Mouse (Mus musculus) heart, embryonic 11.5 days (tissue): ENCODE measurements around the gene Olfr1410. TPM values are rescaled to one million over a fixed set of nuclear protein-coding genes. Genes with fewer than 3 reads are reported as not detected.

ENCODE experiments used
- ATAC-seq: fragments of 200-750 bp; cut with Nextera tagmentation; replicated peaks from 2 replicates; pipeline ENCODE4 v1.8.0; 2017; ENCODE audit warnings: moderate library complexity; ENCODE audit not compliant: insufficient number of reproducible peaks, low FRiP score, low TSS enrichment
- H3K27ac ChIP-seq: fragments of 300-500 bp; sonication (generic); 2 replicates; pipeline ENCODE4 v1.5.1; 2014; ENCODE audit warnings: mild to moderate bottlenecking, low read depth, low read length
- H3K27me3 ChIP-seq: fragments of 300-500 bp; sonication (generic); 2 replicates; pipeline ENCODE4 v1.6.1; 2014; ENCODE audit warnings: mild to moderate bottlenecking, low read length, mixed read lengths; ENCODE audit not compliant: control insufficient read depth, insufficient read depth
- H3K36me3 ChIP-seq: fragments of 300-500 bp; sonication (generic); 2 replicates; pipeline ENCODE4 v1.6.1; 2014; ENCODE audit warnings: mild to moderate bottlenecking, low read length, moderate library complexity, mixed read lengths; ENCODE audit not compliant: control insufficient read depth, insufficient read depth
- H3K4me1 ChIP-seq: fragments of 300-500 bp; sonication (generic); 2 replicates; pipeline ENCODE4 v1.6.1; 2014; ENCODE audit warnings: low read length; ENCODE audit not compliant: control insufficient read depth, insufficient read depth
- H3K4me2 ChIP-seq: fragments of 300-500 bp; sonication (generic); 2 replicates; pipeline ENCODE4 v1.6.1; 2014; ENCODE audit warnings: mild to moderate bottlenecking, moderate library complexity
- H3K4me3 ChIP-seq: fragments of 300-500 bp; sonication (generic); 2 replicates; pipeline ENCODE4 v1.5.1; 2014; ENCODE audit warnings: low read depth, low read length
- H3K9ac ChIP-seq: fragments of 300-500 bp; sonication (generic); 2 replicates; pipeline ENCODE4 v1.6.1; 2014; ENCODE audit warnings: mild to moderate bottlenecking, low read depth, low read length, moderate library complexity
- H3K9me3 ChIP-seq: fragments of 300-500 bp; sonication (generic); replicated peaks from 2 replicates; pipeline ENCODE4 v1.6.1; 2016; ENCODE audit warnings: low read length; ENCODE audit not compliant: control insufficient read depth
- WGBS: fragments of 180-500 bp; shearing (Covaris S2); extraction: QIAGEN DNeasy Blood & Tissue Kit; methylation state at CpG from one replicate; pipeline ENCODE4 v1.1.7; 2014; ENCODE audit not compliant: insufficient replicate concordance; 5-methylcytosine and 5-hydroxymethylcytosine counted together
- polyA plus RNA-seq: library from polyadenylated mRNA; unstranded; fragments of >200 nt; fragmentation: Nextera tagmentation; extraction: Ambion mirVana; gene quantifications from 2 replicates; pipeline ENCODE4 v1.2.1, GENCODE M21; 2014

The Olfr1410 gene
- polyA plus RNA-seq, 1 experiment from 2014 or later: not detected

DNA sequence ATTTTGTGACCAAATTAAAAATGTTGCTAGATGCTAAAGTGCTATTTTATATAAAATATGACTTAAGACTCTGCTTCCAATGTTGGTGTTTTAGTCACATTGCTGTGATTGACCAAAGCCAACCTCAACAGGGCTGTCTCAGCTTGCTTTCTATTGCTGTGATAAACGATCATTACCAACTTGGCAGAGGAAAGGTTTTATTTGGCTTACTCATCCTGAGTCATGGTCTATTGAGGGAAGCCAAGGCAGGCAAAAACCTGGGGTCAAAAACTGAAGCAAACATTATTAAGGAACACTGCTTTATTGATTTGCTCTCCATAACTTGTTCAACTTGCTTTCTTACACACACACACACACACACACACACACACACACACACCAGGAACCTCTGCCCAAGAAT is 10.5 kb downstream of the Olfr1410 start:
- WGBS: 71% methylated on average over 1 of the region's 1 CpGs
- H3K9ac ChIP-seq: no peak overlapping the region
- no peak overlapping the region for H3K4me2 ChIP-seq
- H3K9me3 ChIP-seq: no peaks in the 10 kb centered on the region
- H3K27me3 ChIP-seq: peaks cover 2% of the 10 kb centered on the region; the same call in 1 of the 2 replicates
- H3K4me3 ChIP-seq: no peak overlapping the region
- H3K27ac ChIP-seq: no peak overlapping the region
- no peaks in the 10 kb centered on the region for H3K36me3 ChIP-seq
- ATAC-seq: no peak
- no peaks in the 10 kb centered on the region for H3K4me1 ChIP-seq

- H3K4me3 ChIP-seq: no peak within 1 kb of the TSS
- H3K4me2 ChIP-seq: no peak within 1 kb of the TSS
- no peaks in the 10 kb centered on the region for H3K27me3 ChIP-seq
- H3K27ac ChIP-seq: no peak within 1 kb of the TSS
- no peaks in the 10 kb centered on the region for H3K36me3 ChIP-seq
- no peak within 1 kb of the TSS for H3K9ac ChIP-seq
- no peak for ATAC-seq
- no peaks in the 10 kb centered on the region for H3K9me3 ChIP-seq
- 63% methylated on average over 2 of the region's 2 CpGs for WGBS
- no peaks in the 10 kb centered on the region for H3K4me1 ChIP-seq
Measured at GRCm38 (mm10) chr1:92617488-92617887, 11.9 kb downstream of the Olfr1410 start, which contains the start of gene Olfr12. TSS of gene Olfr12 (plus strand) at chr1:92617788.

GRCm38 (mm10) chr1:92618360-92618759 is 12.8 kb downstream of the Olfr1410 start:
- no peaks in the 10 kb centered on the region for H3K4me1 ChIP-seq
- H3K9me3 ChIP-seq: no peaks in the 10 kb centered on the region
- H3K9ac ChIP-seq: no peak overlapping the region
- no peak overlapping the region for H3K4me2 ChIP-seq
- H3K4me3 ChIP-seq: no peak overlapping the region
- no peaks in the 10 kb centered on the region for H3K36me3 ChIP-seq
- WGBS: 52% methylated on average over 4 of the region's 4 CpGs
- no peaks in the 10 kb centered on the region for H3K27me3 ChIP-seq
- H3K27ac ChIP-seq: no peak overlapping the region
- no peak for ATAC-seq

GRCm38 (mm10) chr1:92628227-92628626 is 22.6 kb downstream of the Olfr1410 start:
- no peaks in the 10 kb centered on the region for H3K27me3 ChIP-seq
- no peaks in the 10 kb centered on the region for H3K9me3 ChIP-seq
- WGBS: 62% methylated on average over 4 of the region's 4 CpGs
- no peak overlapping the region for H3K9ac ChIP-seq
- H3K4me3 ChIP-seq: no peak overlapping the region
- no peak overlapping the region for H3K27ac ChIP-seq
- ATAC-seq: no peak
- H3K4me1 ChIP-seq: no peaks in the 10 kb centered on the region
- no peak overlapping the region for H3K4me2 ChIP-seq
- H3K36me3 ChIP-seq: no peaks in the 10 kb centered on the region

DNA sequence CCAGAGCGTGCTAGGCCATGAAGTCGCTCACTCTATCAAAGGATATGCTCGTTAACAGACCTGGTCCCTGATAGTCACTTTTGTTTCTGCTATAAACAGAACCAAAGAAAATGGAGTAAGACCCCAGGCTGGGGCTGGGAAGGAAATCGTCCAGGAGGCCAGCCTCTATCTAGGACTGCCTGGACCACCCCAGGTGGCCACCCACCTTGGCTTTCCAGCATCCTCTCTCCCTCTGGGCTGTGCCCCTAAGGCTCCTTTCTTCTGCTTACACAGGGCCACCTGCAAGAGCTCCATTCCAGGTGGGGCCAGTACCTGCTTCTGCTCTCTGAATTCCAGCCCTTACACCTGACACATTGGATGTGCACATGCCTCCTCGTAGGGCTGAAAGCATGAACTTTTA is 26.6 kb downstream of the Olfr1410 start:
- Histone ChIP-seq H3K4me2 (no peak overlapping the region), H3K27me3 (no peaks in the 10 kb centered on the region), H3K36me3 (peaks cover 3% of the 10 kb centered on the region), H3K4me3 (no peak overlapping the region), H3K9ac (no peak overlapping the region), H3K27ac (no peak overlapping the region), H3K9me3 (no peaks in the 10 kb centered on the region), H3K4me1 (no peaks in the 10 kb centered on the region)
- no peak for ATAC-seq
- WGBS: 70% methylated on average over 5 of the region's 5 CpGs

DNA sequence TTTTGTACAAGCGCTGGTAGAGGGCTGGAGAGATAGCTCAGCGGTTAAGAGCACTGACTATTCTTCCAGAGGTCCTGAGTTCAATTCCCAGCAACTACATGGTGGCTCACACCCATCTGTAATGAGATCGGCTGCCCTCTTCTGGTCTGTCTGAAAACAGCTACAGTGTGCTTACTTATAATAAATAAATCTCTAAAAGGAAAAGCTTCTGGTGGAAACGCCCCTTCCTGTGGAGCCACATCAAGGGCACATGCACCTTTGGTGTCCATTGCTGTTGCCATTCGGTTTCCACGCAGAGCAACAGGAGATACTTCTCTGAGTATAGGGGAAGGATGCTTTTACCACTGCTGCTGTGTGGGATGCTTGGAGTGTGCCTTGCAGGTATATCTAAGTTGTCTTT is 27.4 kb downstream of the Olfr1410 start:
- H3K4me1 ChIP-seq: no peaks in the 10 kb centered on the region
- no peak for ATAC-seq
- no peaks in the 10 kb centered on the region for H3K27me3 ChIP-seq
- no peaks in the 10 kb centered on the region for H3K9me3 ChIP-seq
- whole genome bisulfite sequencing: 63% methylated on average over 6 of the region's 6 CpGs
- H3K9ac ChIP-seq: no peak overlapping the region
- H3K36me3 ChIP-seq: peaks cover 3% of the 10 kb centered on the region
- no peak overlapping the region for H3K27ac ChIP-seq
- H3K4me2 ChIP-seq: no peak overlapping the region
- H3K4me3 ChIP-seq: no peak overlapping the region

DNA sequence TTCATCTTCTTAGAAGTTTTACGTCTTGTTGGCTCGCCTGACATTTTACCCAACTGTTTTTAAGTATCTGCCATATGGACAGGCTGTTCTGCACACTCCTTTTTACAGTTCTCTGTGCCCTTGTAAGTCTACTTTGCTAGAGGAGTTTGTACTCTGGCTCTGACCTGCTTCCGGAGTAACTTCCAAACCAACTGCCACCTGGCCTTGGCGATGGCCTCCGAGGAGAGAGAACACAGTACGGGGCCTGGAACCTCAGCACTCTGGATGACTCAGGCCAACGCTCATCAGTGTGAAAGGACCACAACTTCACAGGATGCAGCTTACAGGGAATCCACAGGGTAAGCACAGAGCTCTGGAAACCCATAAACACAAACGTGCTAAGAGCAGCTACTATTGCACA is 28.1 kb downstream of the Olfr1410 start:
- Histone ChIP-seq H3K27me3 (no peaks in the 10 kb centered on the region), H3K4me1 (no peaks in the 10 kb centered on the region), H3K9me3 (no peaks in the 10 kb centered on the region), H3K36me3 (peaks cover 3% of the 10 kb centered on the region), H3K27ac (no peak overlapping the region), H3K4me3 (no peak overlapping the region), H3K9ac (0 out of 2 replicates have a peak overlapping the region, but pooled peaks have one; percentile 2), H3K4me2 (no peak overlapping the region)
- no peak for ATAC-seq
- WGBS: 82% methylated on average over 8 of the region's 8 CpGs

DNA sequence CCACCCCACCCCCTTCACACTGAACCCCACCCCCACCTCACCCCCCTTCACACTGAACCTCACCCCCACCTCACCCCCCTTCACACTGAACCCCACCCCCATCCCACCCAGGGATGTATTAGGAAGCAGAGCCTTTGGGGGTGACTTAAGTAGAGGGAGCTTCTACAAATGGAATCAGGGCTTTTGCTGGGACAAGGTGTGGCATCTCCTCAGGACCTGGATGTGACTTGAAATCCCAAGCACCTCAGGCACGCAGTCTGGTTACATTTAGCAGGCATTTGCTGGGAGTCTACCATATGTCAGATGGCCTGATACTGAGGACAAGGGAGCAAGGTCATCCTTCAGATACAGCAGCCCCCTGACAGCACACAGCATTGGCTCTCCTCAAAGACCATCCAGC is 29.0 kb downstream of the Olfr1410 start:
- H3K4me3 ChIP-seq: no peak overlapping the region
- peaks cover 3% of the 10 kb centered on the region for H3K36me3 ChIP-seq
- ATAC-seq: no peak
- H3K27ac ChIP-seq: no peak overlapping the region
- H3K4me2 ChIP-seq: no peak overlapping the region
- no peaks in the 10 kb centered on the region for H3K27me3 ChIP-seq
- WGBS: 53% methylated on average over 1 of the region's 1 CpGs
- no peaks in the 10 kb centered on the region for H3K9me3 ChIP-seq
- no peaks in the 10 kb centered on the region for H3K4me1 ChIP-seq
- no peak overlapping the region for H3K9ac ChIP-seq

- Histone ChIP-seq H3K9ac (no peak overlapping the region), H3K4me2 (no peak overlapping the region), H3K4me3 (no peak overlapping the region), H3K9me3 (no peaks in the 10 kb centered on the region), H3K27ac (no peak overlapping the region), H3K36me3 (peaks cover 3% of the 10 kb centered on the region), H3K4me1 (peaks cover 2% of the 10 kb centered on the region; the same call in 1 of the 2 replicates), H3K27me3 (no peaks in the 10 kb centered on the region)
- 87% methylated on average over 4 of the region's 4 CpGs for WGBS
- ATAC-seq: no peak
Measured at GRCm38 (mm10) chr1:92634976-92635599, 29.5 kb downstream of the Olfr1410 start.
